Mouse (Mus musculus) CH12.LX (cell line): ENCODE measurements at regions not wholly inside any gene's neighbourhood (a gene's known extent, or its start where the extent isn't known, plus 50 kb on each side); places are given as distances from the start of the nearest gene placed in this dataset.

Experiments used
- DNase-seq: peaks from one replicate; pipeline ENCODE4 v3.0.0-alpha.2; 2013; ENCODE audit errors: extremely low read depth
- H3K27ac ChIP-seq: 2 replicates; pipeline ENCODE4 v1.5.1; 2012; ENCODE audit warnings: low read depth, mild to moderate bottlenecking, control low read depth, moderate library complexity; ENCODE audit not compliant: insufficient read depth
- H3K27me3 ChIP-seq: replicated peaks from 2 replicates; pipeline ENCODE3; 2012; ENCODE audit warnings: inconsistent platforms
- H3K36me3 ChIP-seq, 2 experiments: replicated peaks in 1 of 2; 2 replicates each; pipeline versions ENCODE3 to v1.6.1; 2012; ENCODE audit warnings: inconsistent platforms in 1 of 2, low read length in 1 of 2, mild to moderate bottlenecking in 1 of 2, mixed read lengths in 1 of 2, moderate library complexity in 1 of 2; ENCODE audit not compliant: control insufficient read depth in 1 of 2, insufficient read depth in 1 of 2
- H3K4me1 ChIP-seq, 2 experiments: 2 replicates each; pipeline ENCODE4 v1.6.1; 2012; ENCODE audit warnings: inconsistent platforms in 1 of 2, moderate library complexity in 1 of 2; ENCODE audit not compliant: insufficient read depth in 2 of 2, control insufficient read depth in 1 of 2
- H3K4me2 ChIP-seq: 2 replicates; pipeline ENCODE4 v1.6.1; 2012; ENCODE audit warnings: low read depth, mild to moderate bottlenecking, control low read depth; ENCODE audit not compliant: poor library complexity, insufficient read depth, severe bottlenecking
- H3K4me3 ChIP-seq, 3 experiments: fragments of 150-350 bp in 1 of 3; sonication (generic) in 1 of 3; replicated peaks in 1 of 3; 2 replicates each; pipeline versions ENCODE3 to v1.5.1; 2011 to 2012; ENCODE audit warnings: low read depth in 2 of 3, low read length in 2 of 3, mild to moderate bottlenecking in 2 of 3, moderate library complexity in 2 of 3, control low read depth in 1 of 3, improper control_type of control experiment in 1 of 3, inconsistent platforms in 1 of 3, mixed read lengths in 1 of 3; ENCODE audit not compliant: poor library complexity in 1 of 3
- H3K79me2 ChIP-seq: replicated peaks from 2 replicates; pipeline ENCODE4 v1.6.1; 2012; ENCODE audit warnings: mild to moderate bottlenecking, moderate library complexity; ENCODE audit not compliant: control insufficient read depth, poor library complexity, insufficient read depth, severe bottlenecking; ENCODE audit errors: extremely low read depth
- H3K9ac ChIP-seq: 2 replicates; pipeline ENCODE4 v1.6.1; 2012; ENCODE audit warnings: low read depth, mild to moderate bottlenecking, control low read depth, moderate library complexity; ENCODE audit not compliant: insufficient read depth
- H3K9me3 ChIP-seq: replicated peaks from 2 replicates; pipeline ENCODE3; 2012; ENCODE audit warnings: low read length, inconsistent platforms, mixed read lengths
- BHLHE40 ChIP-seq: IDR thresholded peaks from 2 replicates; pipeline ENCODE4 v1.6.1; 2011; ENCODE audit warnings: mild to moderate bottlenecking, low read depth, low read length, improper control_type of control experiment
- CHD1 ChIP-seq: IDR thresholded peaks from 2 replicates; pipeline ENCODE4 v1.6.1; 2012; ENCODE audit warnings: low read depth, low read length, improper control_type of control experiment, inconsistent platforms
- CHD2 ChIP-seq: IDR thresholded peaks from 2 replicates; pipeline ENCODE4 v1.6.1; 2011; ENCODE audit warnings: low read length, improper control_type of control experiment
- CTCF ChIP-seq, 2 experiments: IDR thresholded peaks in 1 of 2; conservative IDR thresholded peaks in 1 of 2; 2 replicates each; pipeline ENCODE4 v1.5.1; 2011 to 2012; ENCODE audit warnings: low read depth in 2 of 2, low read length in 2 of 2, improper control_type of control experiment in 1 of 2, inconsistent platforms in 1 of 2, mild to moderate bottlenecking in 1 of 2, moderate library complexity in 1 of 2
- ETS1 ChIP-seq: conservative IDR thresholded peaks from 2 replicates; pipeline ENCODE4 v1.6.1; 2012; ENCODE audit warnings: low read depth, mild to moderate bottlenecking, inconsistent platforms, low read length, improper control_type of control experiment, moderate library complexity
- JUN ChIP-seq: IDR thresholded peaks from 2 replicates; pipeline ENCODE4 v1.6.1; 2011; ENCODE audit warnings: low read depth, mild to moderate bottlenecking, low read length, improper control_type of control experiment, moderate library complexity; ENCODE audit not compliant: insufficient read depth
- JUND ChIP-seq: conservative IDR thresholded peaks from 2 replicates; pipeline ENCODE4 v1.6.1; 2011; ENCODE audit warnings: low read depth, low read length, improper control_type of control experiment
- MAFK ChIP-seq: IDR thresholded peaks from 2 replicates; pipeline ENCODE4 v1.6.1; 2011; ENCODE audit warnings: low read length, improper control_type of control experiment; ENCODE audit not compliant: insufficient replicate concordance
- MAZ ChIP-seq: IDR thresholded peaks from 2 replicates; pipeline ENCODE4 v1.6.1; 2012; ENCODE audit warnings: low read depth, mild to moderate bottlenecking, inconsistent platforms, low read length, improper control_type of control experiment, moderate library complexity
- MEF2A ChIP-seq: IDR thresholded peaks from 2 replicates; pipeline ENCODE4 v1.6.1; 2014; ENCODE audit warnings: low read depth, mild to moderate bottlenecking, inconsistent platforms, low read length, improper control_type of control experiment, borderline replicate concordance
- MXI1 ChIP-seq: IDR thresholded peaks from 2 replicates; pipeline ENCODE4 v1.6.1; 2011; ENCODE audit warnings: mild to moderate bottlenecking, low read depth, low read length, improper control_type of control experiment
- MYC ChIP-seq: IDR thresholded peaks from 2 replicates; pipeline ENCODE4 v1.6.1; 2011; ENCODE audit warnings: low read depth, mild to moderate bottlenecking, improper control_type of control experiment, low read length
- NELFE ChIP-seq: IDR thresholded peaks from 2 replicates; pipeline ENCODE4 v1.6.1; 2011; ENCODE audit warnings: low read depth, low read length, improper control_type of control experiment
- NRF1 ChIP-seq: IDR thresholded peaks from 2 replicates; pipeline ENCODE4 v1.6.1; 2014; ENCODE audit warnings: low read depth, mild to moderate bottlenecking, inconsistent platforms, low read length, improper control_type of control experiment, moderate library complexity
- PAX5 ChIP-seq: IDR thresholded peaks from 2 replicates; pipeline ENCODE4 v1.6.1; 2012; ENCODE audit warnings: low read length, inconsistent platforms, mixed read lengths
- POLR2A ChIP-seq: IDR thresholded peaks from 2 replicates; pipeline ENCODE4 v1.6.1; 2011; ENCODE audit warnings: low read depth, mild to moderate bottlenecking, improper control_type of control experiment, low read length
- RAD21 ChIP-seq: IDR thresholded peaks from 2 replicates; pipeline ENCODE4 v1.6.1; 2011; ENCODE audit warnings: low read depth, mild to moderate bottlenecking, low read length, improper control_type of control experiment, moderate library complexity
- RCOR1 ChIP-seq: conservative IDR thresholded peaks from 2 replicates; pipeline ENCODE4 v1.6.1; 2012; ENCODE audit warnings: low read depth, mild to moderate bottlenecking, inconsistent platforms, low read length, improper control_type of control experiment
- SMC3 ChIP-seq: IDR thresholded peaks from 2 replicates; pipeline ENCODE4 v1.6.1; 2011; ENCODE audit warnings: low read depth, low read length, improper control_type of control experiment
- UBTF ChIP-seq: IDR thresholded peaks from 2 replicates; pipeline ENCODE4 v1.6.1; 2012; ENCODE audit warnings: low read depth, mild to moderate bottlenecking, inconsistent platforms, low read length, improper control_type of control experiment, moderate library complexity
- USF1 ChIP-seq: IDR thresholded peaks from 2 replicates; pipeline ENCODE4 v1.6.1; 2014; ENCODE audit warnings: low read depth, mild to moderate bottlenecking, inconsistent platforms, low read length, improper control_type of control experiment
- ZC3H11A ChIP-seq: IDR thresholded peaks from 2 replicates; pipeline ENCODE4 v1.6.1; 2012; ENCODE audit warnings: low read depth, mild to moderate bottlenecking, inconsistent platforms, low read length, improper control_type of control experiment
- ZKSCAN1 ChIP-seq: IDR thresholded peaks from 2 replicates; pipeline ENCODE4 v1.6.1; 2012; ENCODE audit warnings: low read depth, inconsistent platforms, low read length, improper control_type of control experiment, borderline replicate concordance
- ZMIZ1 ChIP-seq: IDR thresholded peaks from 2 replicates; pipeline ENCODE4 v1.6.1; 2012; ENCODE audit warnings: low read depth, mild to moderate bottlenecking, inconsistent platforms, low read length, improper control_type of control experiment
- ZNF384 ChIP-seq: IDR thresholded peaks from 2 replicates; pipeline ENCODE4 v1.6.1; 2012; ENCODE audit warnings: low read depth, low read length, improper control_type of control experiment, inconsistent platforms
- dilution Hi-C: fragments of 300-500 bp; cut with MboI; formaldehyde crosslinking; loops from 2 replicates; pipeline ENCODE4 v1.14.3; 2020; ENCODE audit warnings: low sequenced_read_pairs; ENCODE audit not compliant: extremely low pct_unique_long_range_greater_than_20kb, extremely low pct_ligation_motif_present
- in situ Hi-C: fragments of 300-500 bp; cut with MboI; formaldehyde crosslinking; loops from 3 replicates; pipeline ENCODE4 v1.14.3; 2019; ENCODE audit warnings: low sequenced_read_pairs, low pct_ligation_motif_present, low pct_unique_long_range_greater_than_20kb, mixed read lengths

DNA sequence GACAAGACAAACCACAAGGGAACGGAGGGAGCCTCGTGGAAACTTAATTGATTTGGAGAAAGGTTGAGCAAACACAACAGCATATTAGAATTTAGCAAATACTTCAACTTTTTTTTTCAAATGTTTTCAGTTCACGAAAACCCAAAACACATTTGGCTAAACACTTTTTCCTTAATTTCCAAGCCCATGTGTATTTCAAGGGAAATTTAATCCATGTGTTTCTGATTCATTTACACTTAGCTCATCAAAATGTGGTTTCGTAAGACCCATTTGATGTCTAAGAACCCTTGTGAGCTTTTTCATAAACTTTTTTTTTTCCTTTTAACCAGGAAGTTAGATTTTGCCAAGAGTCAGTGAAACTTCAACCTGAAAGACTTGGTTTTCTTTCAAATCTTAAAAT is 658.5 kb upstream of the Zeb2 start:
- in situ Hi-C loops = no loop called here
- dilution Hi-C loops = no loop called here
- no peaks in the 10 kb centered on the region for H3K9me3 ChIP-seq

GRCm38 (mm10) chr2:45774416-45774815 is 657.2 kb upstream of the Zeb2 start:
- no peak overlapping the region for H3K27ac ChIP-seq
- no peaks in the 10 kb centered on the region for H3K79me2 ChIP-seq
- H3K9me3 ChIP-seq = no peaks in the 10 kb centered on the region
- dilution Hi-C loops = no loop called here
- H3K36me3 ChIP-seq = no peaks in the 10 kb centered on the region
- no peaks in the 10 kb centered on the region for H3K27me3 ChIP-seq
- no peak overlapping the region for H3K9ac ChIP-seq
- H3K4me3 ChIP-seq = no peak overlapping the region
- no peak for DNase-seq
- TF ChIP-seq PAX5 (no peak), JUN (no peak), CTCF (conservative IDR thresholded peaks at IDR 0.05 in 1 of 2, IDR thresholded peaks at IDR 0.05 in 1 of 2; ENCODE audit: low read depth in 2 of 2, low read length in 2 of 2) (no peak), ZMIZ1 (no peak), POLR2A (no peak), ZC3H11A (no peak), CHD2 (no peak), USF1 (no peak), NRF1 (no peak), SMC3 (no peak), MXI1 (no peak)
- H3K4me2 ChIP-seq = no peak overlapping the region
- in situ Hi-C loops = no loop called here
- no peaks in the 10 kb centered on the region for H3K4me1 ChIP-seq

More for the DNA sequence above, 658.5 kb upstream of the Zeb2 start:
- Histone ChIP-seq H3K27me3 (no peaks in the 10 kb centered on the region), H3K4me1 (no peaks in the 10 kb centered on the region), H3K36me3 (no peaks in the 10 kb centered on the region), H3K27ac (no peak overlapping the region), H3K4me3 (no peak overlapping the region), H3K9ac (no peak overlapping the region), H3K79me2 (no peaks in the 10 kb centered on the region), H3K4me2 (no peak overlapping the region)
- TF ChIP-seq CHD1 = no peak
- no peak for TF ChIP-seq MAFK
- no peak for TF ChIP-seq USF1
- no peak for TF ChIP-seq JUND
- no peak for TF ChIP-seq MXI1
- no peak for TF ChIP-seq MEF2A
- TF ChIP-seq BHLHE40 = no peak
- no peak for TF ChIP-seq ZKSCAN1
- TF ChIP-seq ZNF384 = no peak
- no peak for TF ChIP-seq NELFE
- TF ChIP-seq UBTF = no peak
- no peak for TF ChIP-seq ETS1
- TF ChIP-seq RCOR1 = no peak
- no peak for TF ChIP-seq MAZ
- TF ChIP-seq RAD21 = no peak
- no peak for TF ChIP-seq MYC
- TF ChIP-seq CTCF (conservative IDR thresholded peaks at IDR 0.05 in 1 of 2, IDR thresholded peaks at IDR 0.05 in 1 of 2; ENCODE audit: low read depth in 2 of 2, low read length in 2 of 2) = no peak
- DNase-seq = no peak
